Mouse (Mus musculus) right cerebral cortex, postnatal 14 days (tissue): ENCODE measurements around the gene Vmn1r202.
"Not testable (repeated sequence)": the region's sequence is repeated elsewhere in the genome, so short reads cannot be mapped to it uniquely, and the experiment has no call there.

Experiments used
- DNase-seq: peaks from one replicate; pipeline ENCODE4 v3.0.0; 2022

Vmn1r202 gene

GRCm38 (mm10) chr13:22505281-22505680 is at the start of gene Vmn1r202:
TSS of gene Vmn1r202 (minus strand) at chr13:22505381.
- no peak for DNase-seq

DNA sequence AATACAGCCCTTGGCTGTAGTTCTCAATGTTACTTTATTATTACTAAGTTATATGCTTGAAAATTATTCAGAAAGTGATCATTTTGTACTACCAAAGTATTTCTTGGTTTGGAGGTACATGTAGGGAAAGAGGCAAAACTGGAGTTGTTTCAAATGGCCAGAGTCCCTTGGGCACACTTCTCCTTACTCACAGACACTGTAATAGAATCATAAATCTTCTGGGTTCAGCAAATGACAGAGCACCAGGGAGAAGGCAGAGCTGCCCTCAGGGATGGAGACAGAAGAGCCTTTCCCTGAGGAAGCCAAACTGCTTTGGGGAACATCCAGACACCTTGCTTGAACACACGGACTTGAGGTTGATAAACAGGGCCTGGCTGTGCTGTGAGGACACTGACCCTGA is 47.7 kb upstream of the Vmn1r202 start, which contains the start of gene Vmn1r204:
Vmn1r204 (plus strand) TSS at position 301 of the 400 bp plus-strand sequence.
- DNase-seq = not testable (repeated sequence)

DNA sequence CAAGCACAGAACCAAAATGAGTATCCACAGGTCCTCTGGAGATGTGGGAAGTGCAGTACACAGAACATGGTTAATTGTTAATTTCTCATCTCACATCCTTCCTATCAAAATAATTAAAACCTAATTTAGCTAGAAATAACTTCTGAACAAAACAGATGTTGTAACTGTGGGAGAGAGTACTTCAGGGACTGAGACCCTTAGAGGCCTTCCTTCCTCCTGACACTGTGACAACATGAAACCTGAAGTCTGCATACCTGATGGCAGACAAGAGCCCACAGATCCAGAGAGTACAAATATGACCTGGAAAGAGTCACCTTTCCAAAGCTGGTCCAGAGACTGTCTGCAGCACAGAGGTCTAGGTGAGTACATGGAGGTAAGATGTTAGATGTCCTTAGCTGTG is 12.6 kb upstream of the Vmn1r202 start, which contains the start of gene Vmn1r203:
Vmn1r203 (plus strand) TSS at position 301 of the 400 bp plus-strand sequence.
- no peak for DNase-seq

DNA sequence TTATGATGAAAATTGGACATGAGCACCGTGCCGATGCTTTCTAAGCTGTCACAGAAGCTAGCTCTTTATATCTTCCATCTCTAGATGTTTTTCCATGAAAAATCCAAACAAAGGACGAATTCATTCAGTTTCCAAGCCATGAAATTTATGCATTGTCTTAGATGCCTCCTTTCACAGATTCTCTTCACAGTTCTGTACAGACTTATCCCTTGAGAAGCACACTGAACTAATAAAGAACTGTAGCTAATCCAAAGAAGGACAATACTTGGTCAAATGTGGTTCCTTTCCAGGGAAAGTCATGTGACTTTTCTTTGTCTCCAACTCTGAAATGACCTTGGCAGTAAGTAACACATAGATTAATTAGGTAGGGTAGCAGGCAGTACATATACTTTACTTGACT is 2.8 kb downstream of the Vmn1r202 start:
- DNase-seq = no peak

DNA sequence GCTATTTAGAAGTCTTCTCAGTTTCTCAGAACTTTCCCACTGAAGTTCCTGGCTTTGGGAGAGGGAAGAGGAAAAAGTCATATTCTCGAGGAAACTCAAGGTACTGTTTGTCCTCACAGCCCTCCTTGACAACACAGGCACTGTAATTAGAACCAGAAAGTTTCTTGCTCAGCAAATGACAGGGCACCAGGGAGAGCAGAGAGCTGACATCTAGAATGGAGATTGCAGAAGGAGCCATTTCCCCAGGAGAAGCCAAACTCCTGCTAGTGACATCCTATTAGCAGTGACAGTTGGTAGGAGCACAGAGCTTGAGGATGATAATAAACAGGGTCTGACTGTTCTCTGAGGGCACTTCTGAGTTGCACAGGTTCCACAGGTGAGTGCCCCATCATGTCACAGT is 33.6 kb downstream of the Vmn1r202 start, which contains the start of gene Vmn1r201:
Vmn1r201 (plus strand) TSS at position 301 of the 400 bp plus-strand sequence.
- no peak for DNase-seq

- no peak for DNase-seq
Observed at GRCm38 (mm10) chr13:22455145-22455544, 50.0 kb downstream of the Vmn1r202 start.
